Mouse (Mus musculus) kidney, adult 2 months (tissue): ENCODE data around the gene Sltm. TPM values are rescaled to one million over a fixed set of nuclear protein-coding genes. Genes with fewer than 3 reads are reported as not detected.

ENCODE experiments used
- DNase-seq: peaks from one replicate; pipeline ENCODE4 v3.0.0; 2021
- H3K27ac ChIP-seq: fragments of 200-500 bp; 2 replicates; pipeline ENCODE4 v1.5.1; 2012; ENCODE audit warnings: low read depth, low read length, control low read depth, inconsistent platforms; ENCODE audit not compliant: insufficient read depth
- H3K27me3 ChIP-seq: fragments of 200-500 bp; replicated peaks from 2 replicates; pipeline ENCODE4 v1.6.1; 2012; ENCODE audit warnings: mild to moderate bottlenecking, moderate library complexity, low read length, inconsistent platforms; ENCODE audit not compliant: control insufficient read depth, insufficient read depth
- H3K36me3 ChIP-seq: fragments of 200-500 bp; 2 replicates; pipeline ENCODE4 v1.6.1; 2012; ENCODE audit warnings: mild to moderate bottlenecking, moderate library complexity, low read length, inconsistent platforms; ENCODE audit not compliant: control insufficient read depth, insufficient read depth
- H3K4me1 ChIP-seq: fragments of 200-500 bp; 2 replicates; pipeline ENCODE4 v1.6.1; 2011; ENCODE audit warnings: low read length; ENCODE audit not compliant: control insufficient read depth, insufficient read depth
- H3K4me3 ChIP-seq: fragments of 200-500 bp; 2 replicates; pipeline ENCODE4 v1.5.1; 2011; ENCODE audit warnings: mild to moderate bottlenecking, low read depth, low read length, control low read depth; ENCODE audit not compliant: insufficient read depth
- CTCF ChIP-seq: fragments of 200-500 bp; conservative IDR thresholded peaks from 2 replicates; pipeline ENCODE4 v1.5.1; 2011; ENCODE audit warnings: low read depth, mild to moderate bottlenecking, control low read depth, low read length, moderate library complexity, mixed read lengths; ENCODE audit not compliant: insufficient read depth, insufficient read length
- POLR2A ChIP-seq: fragments of 200-500 bp; IDR thresholded peaks from one replicate; pipeline ENCODE4 v1.6.1; 2011; ENCODE audit warnings: low read depth, low read length, control low read depth
- WGBS: fragments of 180-500 bp; shearing (Covaris S2); methylation state at CpG from one replicate; pipeline ENCODE4 v1.1.7; 2018; 5-methylcytosine and 5-hydroxymethylcytosine counted together
- polyA plus RNA-seq: library from polyadenylated mRNA; depleted of rRNA; stranded (reverse); fragments of >200 nt; gene quantifications from 2 replicates; pipeline ENCODE4 v1.2.3, GENCODE M21; 2012; rRNA removed

Gene Sltm
- polyA plus RNA-seq, 1 experiment = 8.0 TPM

GRCm38 (mm10) chr9:70602186-70602845 is 59.8 kb downstream of the Sltm start:
- Histone ChIP-seq H3K4me3 (no peak overlapping the region), H3K27ac (peak overlapping the region; percentile 28; the same call in 1 of the 2 replicates), H3K27me3 (no peaks in the 10 kb centered on the region), H3K36me3 (peaks cover 5% of the 10 kb centered on the region), H3K4me1 (peaks cover 10% of the 10 kb centered on the region)
- DNase-seq = peak; percentile 76
- no peak for TF ChIP-seq POLR2A
- TF ChIP-seq CTCF = no peak
- WGBS = 50% methylated on average over 1 of the region's 1 CpGs

- no peak overlapping the region for H3K27ac ChIP-seq
- 68% methylated on average over 3 of the region's 3 CpGs for WGBS
- DNase-seq = no peak
- TF ChIP-seq POLR2A = no peak
- TF ChIP-seq CTCF = no peak
- H3K27me3 ChIP-seq = no peaks in the 10 kb centered on the region
- no peaks in the 10 kb centered on the region for H3K4me1 ChIP-seq
- peaks cover 7% of the 10 kb centered on the region for H3K36me3 ChIP-seq
- no peak overlapping the region for H3K4me3 ChIP-seq
Observed at GRCm38 (mm10) chr9:70611026-70611673, 68.6 kb downstream of the Sltm start.

DNA sequence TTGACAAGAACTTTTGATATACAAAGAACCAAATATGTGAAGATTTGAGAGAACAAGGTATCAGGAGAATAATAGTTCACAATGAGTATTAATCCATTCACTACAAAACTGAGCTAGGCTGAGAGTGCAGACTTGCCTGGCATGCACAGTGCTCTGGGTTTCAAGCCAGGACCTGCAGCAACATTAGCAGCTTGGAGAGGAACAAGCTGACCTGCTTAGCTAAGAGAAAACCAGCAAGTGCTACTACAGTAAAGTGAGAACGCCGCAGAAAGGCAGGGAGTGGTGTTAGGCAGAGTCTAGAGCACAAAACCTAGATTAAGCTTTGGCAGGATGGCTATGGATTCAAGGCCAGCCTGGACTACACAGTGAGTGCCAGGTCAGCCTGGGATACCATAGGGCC is 87.2 kb downstream of the Sltm start:
- Histone ChIP-seq H3K27ac (no peak overlapping the region), H3K27me3 (no peaks in the 10 kb centered on the region), H3K4me1 (peaks cover 3% of the 10 kb centered on the region), H3K36me3 (peaks cover 5% of the 10 kb centered on the region), H3K4me3 (no peak overlapping the region)
- 76% methylated on average over 2 of the region's 2 CpGs for WGBS
- DNase-seq = no peak
- TF ChIP-seq POLR2A = no peak
- no peak for TF ChIP-seq CTCF

- Histone ChIP-seq H3K4me1 (peaks cover 3% of the 10 kb centered on the region), H3K27ac (peak overlapping the region; percentile 60; the same call in 1 of the 2 replicates), H3K36me3 (peaks cover 2% of the 10 kb centered on the region), H3K4me3 (no peak overlapping the region), H3K27me3 (no peaks in the 10 kb centered on the region)
- no peak for TF ChIP-seq CTCF
- no peak for TF ChIP-seq POLR2A
- peak; percentile 34 for DNase-seq
- 24% methylated on average over 5 of the region's 5 CpGs for WGBS
Observed at GRCm38 (mm10) chr9:70631665-70632064, 89.1 kb downstream of the Sltm start.

DNA sequence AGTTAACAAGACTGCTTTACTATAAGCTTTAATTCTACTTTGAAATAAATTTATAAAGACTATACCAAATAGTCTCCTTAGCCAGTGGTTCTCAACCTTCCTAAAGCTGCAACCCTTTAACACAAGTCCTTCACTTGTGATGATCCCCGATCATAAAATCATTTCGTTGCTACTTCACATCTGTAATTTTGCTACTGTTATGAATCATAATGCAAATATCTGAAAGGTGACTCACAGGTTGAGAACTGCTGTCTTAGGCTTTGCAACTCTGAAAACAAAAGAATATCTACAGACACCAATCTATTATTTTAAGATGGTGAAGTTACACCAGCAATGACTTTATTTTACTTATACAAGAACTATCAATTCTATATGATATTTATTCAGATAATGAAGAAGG is 94.2 kb downstream of the Sltm start:
- Histone ChIP-seq H3K27ac (no peak overlapping the region), H3K4me3 (no peak overlapping the region), H3K36me3 (peaks cover 2% of the 10 kb centered on the region; the same call in 1 of the 2 replicates), H3K4me1 (peaks cover under 1% of the 10 kb centered on the region), H3K27me3 (no peaks in the 10 kb centered on the region)
- no peak for TF ChIP-seq POLR2A
- no peak for TF ChIP-seq CTCF
- DNase-seq = no peak
- WGBS = 85% methylated on average over 2 of the region's 2 CpGs

Other genes with a start within 250 kb of the Sltm start
- gene Ccnb2, start 121.2 kb upstream of the Sltm start, polyA plus RNA-seq = 1.2 and 1.5 TPM in 2 replicates
- gene Rnf111, start 39.0 kb upstream of the Sltm start, polyA plus RNA-seq = 29.4 and 30.6 TPM in 2 replicates
- 0.38 and 0.41 TPM in 2 replicates for gene Gm10642, start 113.5 kb downstream of the Sltm start, polyA plus RNA-seq
- 10.0 and 10.8 TPM in 2 replicates for gene Mindy2, start 114.4 kb downstream of the Sltm start, polyA plus RNA-seq
- 14.5 and 15.3 TPM in 2 replicates for gene Adam10, start 136.2 kb downstream of the Sltm start, polyA plus RNA-seq